Mouse (Mus musculus): ENCODE results near the gene Srebf1. TPM values are rescaled to one million over a fixed set of nuclear protein-coding genes. Genes with fewer than 3 reads are reported as not detected.

Gene Srebf1
- polyA plus RNA-seq, 1 experiment: not detected

DNA sequence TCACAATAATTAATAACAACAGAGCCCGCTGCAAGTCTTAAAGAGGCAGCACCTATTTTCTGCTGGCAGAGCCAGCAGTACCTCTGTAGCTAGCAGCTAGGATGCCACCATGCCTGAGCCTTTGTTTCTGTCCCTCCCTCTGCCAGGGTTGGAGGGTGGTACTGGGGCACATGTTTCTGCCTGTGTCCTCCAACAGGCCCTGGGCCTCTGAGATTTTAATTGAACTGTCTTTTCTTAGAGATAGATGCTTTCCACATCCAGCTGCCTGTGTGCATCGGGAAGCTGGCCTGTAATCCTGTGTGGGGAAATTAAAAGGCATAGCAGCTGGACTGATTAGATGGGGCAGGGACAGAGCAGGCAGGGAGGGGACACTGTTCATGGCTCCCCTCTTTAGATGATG lies 39.6 kb downstream of the Srebf1 start:
- WGBS: 18% methylated on average over 2 of the region's 2 CpGs
- H3K27ac ChIP-seq (ENCODE audit: insufficient read depth, low read depth, low read length): 0 out of 2 replicates have a peak overlapping the region, but pooled peaks have one; percentile 0
- TF ChIP-seq CTCF (IDR thresholded peaks at IDR 0.05; ENCODE audit: insufficient read depth, low read depth, low read length): no peak
- TF ChIP-seq POLR2A (IDR thresholded peaks at IDR 0.05; ENCODE audit: insufficient read depth, low read depth, low read length): no peak
- H3K4me3 ChIP-seq (ENCODE audit: insufficient read depth, low read depth, low read length): no peak overlapping the region
- peaks cover 71% of the 10 kb centered on the region for H3K4me1 ChIP-seq (ENCODE audit: control insufficient read depth, insufficient read depth, low read length)

- 67% methylated on average over 12 of the region's 12 CpGs for WGBS
- Histone ChIP-seq H3K4me3 (ENCODE audit: insufficient read depth, low read depth, low read length) (no peak overlapping the region), H3K4me1 (ENCODE audit: control insufficient read depth, insufficient read depth, low read length) (peaks cover 72% of the 10 kb centered on the region), H3K27ac (ENCODE audit: insufficient read depth, low read depth, low read length) (peak overlapping the region; percentile 0; the same call in 1 of the 2 replicates)
- TF ChIP-seq CTCF (IDR thresholded peaks at IDR 0.05; ENCODE audit: insufficient read depth, low read depth, low read length) (no peak), POLR2A (IDR thresholded peaks at IDR 0.05; ENCODE audit: insufficient read depth, low read depth, low read length) (no peak)
These were observed 40.2 kb downstream of the Srebf1 start for GRCm38 (mm10) chr11:60182116-60182670.

DNA sequence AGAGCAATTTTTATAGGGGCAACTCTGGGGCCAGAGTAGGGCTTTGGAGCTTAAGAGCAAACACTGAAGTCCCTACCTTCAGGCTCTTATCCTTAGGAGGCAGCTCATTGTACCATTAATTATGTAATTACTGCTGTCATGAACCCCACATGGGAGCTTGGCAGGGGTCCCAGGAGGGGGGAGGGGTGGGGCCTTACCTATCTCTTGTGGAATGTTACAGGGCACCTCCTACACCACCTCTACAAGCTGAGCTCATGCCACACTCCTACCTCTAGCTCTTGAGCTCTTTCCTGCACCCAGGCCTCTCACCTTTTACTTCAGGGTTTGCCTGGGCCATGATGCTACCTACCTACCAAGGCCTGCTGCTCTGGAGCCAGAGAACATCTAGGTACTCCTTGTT lies 43.9 kb downstream of the Srebf1 start:
- TF ChIP-seq CTCF (IDR thresholded peaks at IDR 0.05; ENCODE audit: insufficient read depth, low read depth, low read length) (no peak), POLR2A (IDR thresholded peaks at IDR 0.05; ENCODE audit: insufficient read depth, low read depth, low read length) (no peak)
- no peak overlapping the region for H3K27ac ChIP-seq (ENCODE audit: insufficient read depth, low read depth, low read length)
- peaks cover 60% of the 10 kb centered on the region for H3K4me1 ChIP-seq (ENCODE audit: control insufficient read depth, insufficient read depth, low read length)
- H3K4me3 ChIP-seq (ENCODE audit: insufficient read depth, low read depth, low read length): no peak overlapping the region

- H3K4me1 ChIP-seq (ENCODE audit: control insufficient read depth, insufficient read depth, low read length): peaks cover 60% of the 10 kb centered on the region
- H3K4me3 ChIP-seq (ENCODE audit: insufficient read depth, low read depth, low read length): no peak overlapping the region
- peak overlapping the region; percentile 99 for H3K27ac ChIP-seq (ENCODE audit: insufficient read depth, low read depth, low read length)
- TF ChIP-seq CTCF (IDR thresholded peaks at IDR 0.05; ENCODE audit: insufficient read depth, low read depth, low read length) (no peak), POLR2A (IDR thresholded peaks at IDR 0.05; ENCODE audit: insufficient read depth, low read depth, low read length) (no peak)
- WGBS: 53% methylated on average over 6 of the region's 6 CpGs
These were observed 44.4 kb downstream of the Srebf1 start for GRCm38 (mm10) chr11:60178005-60178404.

DNA sequence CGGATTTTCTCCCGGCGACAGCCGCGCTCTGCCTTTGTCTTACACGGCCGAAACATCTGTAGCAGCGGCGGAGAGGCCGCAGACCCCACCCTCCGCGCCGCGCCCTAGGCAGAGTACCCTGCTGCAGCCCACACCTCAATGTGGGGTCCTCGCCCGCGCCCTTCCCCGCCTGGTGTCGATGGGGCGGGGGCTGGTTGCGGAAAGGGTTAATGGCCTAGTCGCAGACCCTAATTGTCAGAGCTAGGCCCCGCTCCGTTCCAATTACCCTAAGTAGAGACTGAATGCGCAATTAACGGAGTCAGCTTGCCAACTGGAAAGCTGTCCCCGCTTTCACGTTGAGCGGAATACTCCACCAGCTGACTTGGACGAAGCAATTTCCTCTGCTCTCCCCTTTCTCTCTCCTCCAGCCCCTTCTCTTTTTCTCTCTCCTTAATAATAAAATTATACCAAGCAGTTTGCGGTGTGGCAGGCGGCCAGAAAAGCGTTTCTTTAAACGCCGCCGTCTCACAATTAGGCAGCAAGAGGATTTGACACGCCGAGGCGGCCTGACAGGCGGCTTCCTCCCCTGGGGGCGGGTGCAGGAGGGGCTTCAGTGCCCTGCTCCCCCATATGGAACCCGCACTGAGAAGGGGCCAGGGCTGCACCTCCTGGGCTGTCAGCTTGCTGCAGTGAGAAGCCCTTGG lies 45.3 kb downstream of the Srebf1 start:
- peak overlapping the region; percentile 69 for H3K4me3 ChIP-seq (ENCODE audit: insufficient read depth, low read depth, low read length)
- 3% methylated on average over 42 of the region's 42 CpGs for WGBS
- no peak for TF ChIP-seq POLR2A (IDR thresholded peaks at IDR 0.05; ENCODE audit: insufficient read depth, low read depth, low read length)
- no peak for TF ChIP-seq CTCF (IDR thresholded peaks at IDR 0.05; ENCODE audit: insufficient read depth, low read depth, low read length)
- H3K27ac ChIP-seq (ENCODE audit: insufficient read depth, low read depth, low read length): peak overlapping the region; percentile 99
- H3K4me1 ChIP-seq (ENCODE audit: control insufficient read depth, insufficient read depth, low read length): peaks cover 56% of the 10 kb centered on the region

DNA sequence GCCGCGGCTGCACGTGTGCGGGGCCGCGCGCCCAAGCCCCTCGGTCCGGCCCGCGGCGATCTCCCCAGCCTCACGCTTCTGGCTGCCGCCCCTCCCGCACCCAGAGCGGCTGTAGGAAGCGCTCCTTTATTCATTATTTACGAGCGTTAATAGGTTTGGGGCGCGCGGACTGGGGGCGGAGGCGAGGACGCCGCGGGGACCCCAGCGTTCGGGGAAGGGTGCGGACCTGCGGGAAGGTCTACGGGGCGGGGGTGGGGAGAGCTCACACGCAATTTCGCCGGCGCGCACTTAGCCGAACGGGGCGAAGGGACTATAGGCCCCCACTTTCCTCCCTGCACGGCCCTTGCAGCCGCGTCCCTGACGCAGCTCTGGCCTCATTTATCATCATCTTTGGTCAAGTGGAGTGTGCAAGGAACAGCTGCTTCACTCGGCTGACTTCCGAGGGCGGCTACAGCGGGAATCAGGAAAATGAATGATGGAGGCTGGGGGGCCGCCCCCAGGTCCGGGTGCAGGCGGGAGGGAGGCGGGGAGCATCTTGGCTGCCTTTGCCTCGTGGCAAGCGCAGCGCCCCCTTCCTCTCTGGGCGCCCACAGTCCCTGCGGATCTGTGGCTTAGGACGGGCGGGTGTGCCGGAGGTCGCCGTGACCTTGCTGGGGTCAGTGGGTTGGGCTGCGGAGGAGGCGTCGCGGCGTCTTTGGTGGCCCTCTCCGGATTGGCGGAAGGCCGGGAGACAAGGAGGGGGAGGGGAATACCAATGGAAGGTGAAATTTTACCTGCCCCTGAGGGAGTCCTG lies 46.0 kb downstream of the Srebf1 start:
- H3K4me3 ChIP-seq (ENCODE audit: insufficient read depth, low read depth, low read length): peak overlapping the region; percentile 69
- H3K4me1 ChIP-seq (ENCODE audit: control insufficient read depth, insufficient read depth, low read length): peaks cover 54% of the 10 kb centered on the region
- TF ChIP-seq POLR2A (IDR thresholded peaks at IDR 0.05; ENCODE audit: insufficient read depth, low read depth, low read length) (0 out of 2 replicates have a peak, but pooled peaks have one; percentile 10), CTCF (IDR thresholded peaks at IDR 0.05; ENCODE audit: insufficient read depth, low read depth, low read length) (no peak)
- under 1% methylated on average over 71 of the region's 71 CpGs for WGBS
- H3K27ac ChIP-seq (ENCODE audit: insufficient read depth, low read depth, low read length): peak overlapping the region; percentile 99

GRCm38 (mm10) chr11:60175371-60176181 lies 46.8 kb downstream of the Srebf1 start:
- under 1% methylated on average over 66 of the region's 66 CpGs for WGBS
- H3K4me3 ChIP-seq (ENCODE audit: insufficient read depth, low read depth, low read length): peak overlapping the region; percentile 69
- peak overlapping the region; percentile 99 for H3K27ac ChIP-seq (ENCODE audit: insufficient read depth, low read depth, low read length)
- H3K4me1 ChIP-seq (ENCODE audit: control insufficient read depth, insufficient read depth, low read length): peaks cover 51% of the 10 kb centered on the region
- TF ChIP-seq CTCF (IDR thresholded peaks at IDR 0.05; ENCODE audit: insufficient read depth, low read depth, low read length): no peak
- peak; percentile 66 for TF ChIP-seq POLR2A (IDR thresholded peaks at IDR 0.05; ENCODE audit: insufficient read depth, low read depth, low read length)

- peaks cover 57% of the 10 kb centered on the region for H3K4me1 ChIP-seq (ENCODE audit: control insufficient read depth, insufficient read depth, low read length)
These were observed 48.7 kb downstream of the Srebf1 start for GRCm38 (mm10) chr11:60173606-60174184.

More at GRCm38 (mm10) chr11:60173606-60174184, 48.7 kb downstream of the Srebf1 start:
- Histone ChIP-seq H3K27ac (ENCODE audit: insufficient read depth, low read depth, low read length) (0 out of 2 replicates have a peak overlapping the region, but pooled peaks have one; percentile 3), H3K4me3 (ENCODE audit: insufficient read depth, low read depth, low read length) (no peak overlapping the region)
- WGBS: 44% methylated on average over 10 of the region's 10 CpGs
- no peak for TF ChIP-seq CTCF (IDR thresholded peaks at IDR 0.05; ENCODE audit: insufficient read depth, low read depth, low read length)
- TF ChIP-seq POLR2A (IDR thresholded peaks at IDR 0.05; ENCODE audit: insufficient read depth, low read depth, low read length): no peak

Data from olfactory bulb, adult 2 months (tissue).